Mouse (Mus musculus): ENCODE results near the gene Cntln.
A peak's percentile ranks its signal among the peaks of the same experiment; 100 is the strongest.

The Cntln gene

DNA sequence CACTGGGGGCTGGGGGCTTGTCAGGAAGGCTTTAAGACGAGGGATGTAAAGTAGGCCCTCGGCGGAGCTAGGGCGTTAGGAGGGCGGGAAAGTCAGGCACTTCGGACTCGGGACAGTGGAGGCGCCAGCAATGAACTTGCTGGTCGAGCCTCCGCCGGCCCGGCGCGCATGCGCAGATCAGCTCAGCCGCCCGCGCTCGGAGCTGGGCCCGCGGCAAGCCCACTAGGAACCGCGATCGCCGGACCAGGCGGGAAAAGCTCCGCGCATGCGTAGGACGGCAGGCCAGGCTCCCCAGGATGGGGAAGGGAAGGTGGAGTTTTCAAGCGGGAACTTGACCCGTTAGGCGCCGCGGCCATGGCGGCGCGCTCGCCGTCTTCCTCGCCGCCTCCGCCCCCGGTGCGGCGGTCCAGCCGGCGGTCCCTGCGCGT, at the start of gene Cntln:
Gene Cntln, plus strand, starts transcription at position 199 of the 428 bp plus-strand sequence.
- DNase-seq, result peak; percentile 97

DNA sequence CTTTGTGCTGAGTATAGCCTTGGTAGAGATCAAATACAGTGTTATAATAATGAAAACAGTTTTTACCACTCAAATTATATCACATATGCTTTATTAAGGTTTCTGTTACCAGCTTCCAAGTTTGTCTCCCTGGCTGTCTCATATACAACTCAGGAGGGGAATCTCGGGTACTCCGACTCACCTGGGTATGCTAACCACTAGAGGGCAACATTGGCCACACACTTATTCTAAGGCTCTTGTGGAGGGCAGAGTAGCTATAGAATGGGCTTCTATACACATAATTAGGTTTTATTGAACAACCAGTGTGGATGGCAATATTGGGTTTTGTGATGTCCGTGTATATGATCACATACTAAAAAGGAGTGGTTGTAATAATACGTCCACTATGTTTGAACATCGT, 47.1 kb upstream of the Cntln start:
- DNase-seq, result no peak

DNA sequence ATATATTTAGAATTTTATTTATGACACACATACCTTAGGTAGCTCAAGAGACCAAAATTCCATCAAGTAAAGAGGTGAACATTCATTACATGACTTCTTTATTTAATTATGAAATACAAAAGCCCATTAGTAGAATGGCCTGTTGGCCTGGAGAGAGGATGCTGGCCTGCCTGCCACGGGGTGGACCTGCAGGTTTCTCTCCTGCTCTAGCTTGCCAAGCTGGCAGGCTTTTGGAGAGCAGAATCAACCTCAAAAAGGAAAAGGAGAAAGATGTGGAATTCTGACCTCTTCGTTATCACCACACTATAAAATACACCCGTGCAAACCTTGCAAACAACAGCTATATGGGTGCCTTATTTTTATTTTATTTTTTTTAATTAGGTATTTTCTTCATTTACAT, 45.6 kb upstream of the Cntln start:
- no peak for DNase-seq

DNA sequence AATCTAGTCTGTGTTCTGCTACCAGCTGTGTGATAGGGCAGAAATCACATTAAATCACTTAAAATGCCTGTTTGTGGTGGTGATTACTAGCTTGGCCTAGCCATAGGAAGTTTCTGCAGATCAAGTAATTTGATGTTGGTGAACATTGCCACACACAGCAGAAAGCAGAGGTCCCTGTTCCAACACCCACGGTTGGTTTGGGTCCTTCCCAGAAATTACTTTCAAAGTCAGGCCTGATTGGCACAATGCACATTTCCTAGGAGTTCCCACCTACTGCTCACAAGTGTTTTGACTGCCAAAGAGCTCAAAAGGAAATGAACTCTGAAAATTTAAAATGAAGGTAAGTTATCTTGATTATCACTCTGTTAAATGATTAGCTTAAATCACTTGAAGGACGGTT, 44.6 kb upstream of the Cntln start:
- no peak for DNase-seq

DNA sequence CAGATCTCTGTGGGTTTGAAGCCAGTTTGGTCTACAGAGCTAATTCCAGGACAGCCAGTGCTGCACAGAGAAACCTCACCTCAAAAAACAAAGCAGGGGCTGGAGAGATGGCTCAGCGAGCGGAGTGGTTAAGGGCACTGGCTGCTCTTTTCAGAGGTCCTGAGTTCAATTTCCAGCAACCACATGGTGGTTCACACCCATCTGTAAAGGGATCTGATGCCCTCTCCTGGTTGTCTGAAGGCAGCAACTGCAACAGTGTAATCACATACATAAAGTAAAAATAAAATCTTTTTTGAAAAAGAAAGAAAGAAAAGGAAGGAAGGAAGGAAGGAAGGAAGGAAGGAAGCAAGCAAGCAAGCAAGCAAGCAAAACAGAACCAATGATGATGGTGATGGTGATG, 26.5 kb upstream of the Cntln start:
- DNase-seq, result no peak

DNA sequence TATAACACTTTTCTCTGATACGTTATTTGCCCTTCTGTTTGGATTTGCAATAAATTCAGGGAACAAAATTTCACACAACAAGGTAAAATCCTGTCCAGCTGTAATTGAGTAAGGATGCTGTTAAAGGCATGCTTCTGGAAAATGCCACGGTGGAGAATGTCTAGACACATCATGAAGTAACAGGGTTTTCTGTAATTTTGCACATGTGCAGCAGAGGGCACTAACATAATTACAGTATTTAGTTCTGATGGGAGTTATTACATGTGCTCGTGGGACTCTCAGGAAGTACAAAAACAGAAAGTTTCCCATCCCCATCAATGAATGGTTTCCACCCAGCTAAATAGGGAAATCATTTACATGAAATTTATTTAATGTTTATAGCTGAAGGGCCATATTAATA, 7.8 kb upstream of the Cntln start:
- DNase-seq, result no peak

DNA sequence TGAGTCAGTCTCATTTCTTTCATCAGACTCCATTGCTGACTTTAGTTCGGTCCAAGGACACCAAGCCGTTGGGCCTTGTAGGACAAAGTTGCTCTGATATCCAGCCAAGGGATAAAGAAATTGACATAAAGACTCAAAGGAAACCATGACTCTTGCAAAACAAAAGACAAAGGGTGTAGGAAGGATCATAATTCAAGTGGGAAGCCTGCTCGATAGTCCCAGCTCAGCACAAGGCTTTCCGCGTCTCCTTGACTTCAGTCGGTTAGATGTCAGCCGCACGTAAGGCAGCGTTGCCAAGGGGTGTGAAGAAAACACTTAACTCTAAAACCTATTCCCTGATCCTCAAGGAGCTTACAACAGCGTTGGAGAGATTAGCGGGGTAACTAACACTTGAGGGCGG, 463 bp upstream of the Cntln start:
- no peak for DNase-seq

DNA sequence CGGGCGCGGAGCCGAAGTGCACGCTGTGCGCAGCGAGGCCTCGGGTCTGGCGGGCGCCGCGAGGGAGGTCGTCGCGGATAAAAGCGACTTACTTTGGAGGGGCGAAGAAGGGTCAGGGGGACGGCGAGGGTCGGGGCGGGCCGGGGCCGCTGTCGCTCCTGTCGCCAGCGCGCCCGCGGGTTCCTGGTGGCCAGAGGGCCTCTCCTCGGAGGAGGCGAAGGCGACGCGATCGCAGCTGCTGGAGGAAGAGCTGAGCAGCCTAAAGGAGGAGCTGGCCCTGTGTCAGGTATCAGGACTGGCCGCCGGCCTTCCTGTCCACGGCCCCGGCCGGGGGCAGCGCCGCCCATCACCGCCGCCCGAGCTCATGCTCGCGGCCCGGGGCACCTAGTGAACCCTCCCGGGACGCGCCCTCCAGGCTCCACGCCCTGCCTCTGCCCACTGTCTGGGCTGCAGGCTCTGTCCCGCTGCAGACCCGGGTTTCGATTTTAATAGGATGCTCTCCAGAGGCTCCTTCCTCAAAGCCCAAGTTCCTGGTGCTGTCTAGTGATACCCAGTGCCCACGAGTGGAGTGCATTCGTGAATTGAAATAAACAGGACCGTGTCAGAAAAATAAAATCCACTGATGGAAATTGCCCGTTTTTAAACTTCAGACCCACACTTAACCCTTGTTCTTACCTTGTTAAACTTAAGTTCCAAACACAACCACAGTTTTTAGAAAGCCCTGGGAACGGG, 596 bp downstream of the Cntln start:
- DNase-seq, result peak; percentile 73

DNA sequence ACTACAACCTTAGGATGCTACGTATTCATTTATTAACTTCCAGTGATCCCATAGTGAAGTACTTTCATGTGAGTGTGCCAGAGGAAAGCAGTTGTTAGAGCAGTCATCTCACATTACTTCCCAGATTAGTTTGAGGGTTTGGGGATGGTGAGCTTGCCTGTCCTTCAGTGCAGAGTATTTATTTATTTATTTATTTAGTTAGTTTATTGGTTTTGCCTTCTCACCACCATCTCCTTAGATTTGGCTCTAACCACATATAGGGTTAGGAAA, 1.1 kb downstream of the Cntln start:
- no peak for DNase-seq

DNA sequence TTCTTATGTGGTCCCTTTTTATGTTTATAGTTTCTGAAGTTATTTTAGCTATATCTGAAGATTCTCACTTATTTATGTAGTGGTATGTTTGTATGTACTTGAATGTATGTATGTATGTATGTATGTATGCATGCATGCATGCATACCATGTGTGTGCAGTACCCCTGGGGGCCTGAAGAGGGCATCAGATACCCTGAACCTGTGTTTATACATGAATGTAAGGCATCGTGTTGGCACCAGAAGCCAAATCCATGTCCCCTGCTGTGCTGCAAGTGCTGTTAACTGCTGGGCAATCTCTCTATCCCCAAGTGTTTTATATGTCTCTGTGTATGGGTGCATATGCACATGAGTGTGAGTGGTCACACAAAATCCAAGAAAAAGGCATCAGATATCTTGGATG, 34.3 kb downstream of the Cntln start:
- DNase-seq, result no peak

DNA sequence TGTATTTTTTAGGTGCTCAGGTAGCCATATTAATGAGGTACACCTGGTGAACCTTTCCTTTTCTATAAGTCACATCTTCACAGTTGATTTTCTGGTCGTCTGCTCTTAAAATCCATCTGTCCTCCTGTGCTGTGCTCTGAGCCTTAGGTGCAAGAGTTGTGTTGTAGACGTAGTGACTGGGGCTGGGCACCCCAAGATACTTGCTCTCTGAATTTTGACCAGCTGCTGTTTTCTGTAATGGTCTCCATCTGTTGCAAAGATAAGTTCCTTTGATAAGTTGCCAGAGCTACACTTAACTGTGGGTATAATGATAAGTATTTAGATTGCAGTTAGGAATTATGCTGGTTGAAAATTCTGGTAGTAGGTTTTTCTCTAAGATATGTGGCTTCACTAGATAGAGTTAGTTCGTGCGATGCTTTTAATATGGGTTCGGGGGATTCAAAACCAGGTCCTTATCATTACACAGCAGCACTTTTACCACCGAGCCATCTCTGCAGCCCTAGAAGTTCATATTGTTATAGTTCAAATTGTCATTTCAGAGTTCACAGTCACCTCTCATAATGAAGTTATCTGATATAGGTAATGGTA, 50.3 kb downstream of the Cntln start:
- no peak for DNase-seq

DNA sequence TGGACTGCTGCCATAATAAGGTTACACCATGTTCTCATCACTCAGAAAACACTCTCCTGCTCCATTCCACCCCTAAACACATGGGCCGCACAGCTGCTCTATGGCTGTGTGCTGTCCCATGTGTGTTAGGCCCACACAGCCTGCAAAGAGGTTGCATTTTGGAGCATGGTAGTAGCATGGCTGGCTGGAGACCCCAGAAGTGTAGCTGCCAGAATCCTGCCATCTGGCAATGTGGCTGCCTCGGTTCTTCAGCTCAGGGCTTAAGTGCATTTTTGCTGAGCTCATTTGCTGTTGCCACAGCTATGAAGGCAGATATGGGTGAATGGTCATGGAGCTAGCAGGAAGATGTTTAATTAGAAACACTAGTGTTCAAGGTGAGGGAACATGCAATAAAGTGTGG, 58.0 kb downstream of the Cntln start:
- no peak for DNase-seq

DNA sequence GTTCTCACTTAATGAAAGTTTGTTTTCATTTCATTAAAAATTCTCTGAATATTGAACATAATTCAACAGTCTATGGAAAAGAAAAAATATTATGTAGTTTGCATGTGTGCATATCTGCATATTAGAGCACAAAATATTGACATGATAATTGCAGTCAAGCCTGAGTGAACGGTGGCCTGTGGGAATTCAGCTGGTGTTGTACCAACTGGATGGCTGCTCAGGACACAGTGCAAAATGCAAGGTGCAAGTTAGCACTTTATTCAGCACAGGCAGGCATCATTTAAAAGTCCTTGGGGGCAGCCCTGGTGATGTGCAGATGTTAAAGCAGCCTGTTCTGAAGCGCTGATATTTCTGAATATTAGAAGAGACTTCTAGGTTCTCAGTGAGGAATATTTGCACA, 58.5 kb downstream of the Cntln start:
- no peak for DNase-seq

DNA sequence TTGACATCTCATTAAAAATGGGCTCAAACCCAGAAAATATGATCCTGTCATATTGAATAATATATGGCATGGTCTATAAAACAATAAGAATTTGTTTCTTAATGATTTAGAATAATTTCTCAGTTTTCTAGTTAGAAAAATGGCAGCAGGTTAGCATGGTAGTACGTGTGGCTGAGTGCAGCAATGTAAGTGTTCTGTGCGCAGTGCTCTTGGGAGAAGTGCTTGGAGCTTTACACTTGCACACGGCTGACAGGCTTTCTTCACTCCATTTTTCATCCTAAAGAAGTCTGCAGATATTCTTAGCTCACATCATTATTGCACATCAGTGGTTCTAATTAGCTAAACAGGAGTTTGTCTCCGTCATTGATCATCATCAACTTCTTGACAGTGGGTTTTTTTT, 60.0 kb downstream of the Cntln start:
- DNase-seq, result no peak

DNA sequence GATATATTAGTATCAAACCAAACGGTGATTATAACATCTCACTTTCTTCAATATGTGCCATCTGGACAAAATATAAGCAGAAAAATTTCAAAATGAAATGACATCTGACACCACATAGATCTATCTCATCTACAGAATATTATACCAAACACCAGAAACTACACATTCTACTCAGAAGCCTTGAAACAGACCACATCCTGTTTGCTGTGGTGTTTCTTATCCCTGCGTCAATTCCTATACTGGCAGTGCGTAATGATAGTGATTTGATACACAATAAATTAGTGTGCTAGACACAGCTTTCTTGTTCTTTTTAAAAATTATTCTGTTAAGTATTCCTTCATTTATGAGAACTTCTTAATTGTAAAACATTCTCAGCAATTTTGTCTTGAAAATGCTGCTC, 62.3 kb downstream of the Cntln start:
- DNase-seq, result no peak

DNA sequence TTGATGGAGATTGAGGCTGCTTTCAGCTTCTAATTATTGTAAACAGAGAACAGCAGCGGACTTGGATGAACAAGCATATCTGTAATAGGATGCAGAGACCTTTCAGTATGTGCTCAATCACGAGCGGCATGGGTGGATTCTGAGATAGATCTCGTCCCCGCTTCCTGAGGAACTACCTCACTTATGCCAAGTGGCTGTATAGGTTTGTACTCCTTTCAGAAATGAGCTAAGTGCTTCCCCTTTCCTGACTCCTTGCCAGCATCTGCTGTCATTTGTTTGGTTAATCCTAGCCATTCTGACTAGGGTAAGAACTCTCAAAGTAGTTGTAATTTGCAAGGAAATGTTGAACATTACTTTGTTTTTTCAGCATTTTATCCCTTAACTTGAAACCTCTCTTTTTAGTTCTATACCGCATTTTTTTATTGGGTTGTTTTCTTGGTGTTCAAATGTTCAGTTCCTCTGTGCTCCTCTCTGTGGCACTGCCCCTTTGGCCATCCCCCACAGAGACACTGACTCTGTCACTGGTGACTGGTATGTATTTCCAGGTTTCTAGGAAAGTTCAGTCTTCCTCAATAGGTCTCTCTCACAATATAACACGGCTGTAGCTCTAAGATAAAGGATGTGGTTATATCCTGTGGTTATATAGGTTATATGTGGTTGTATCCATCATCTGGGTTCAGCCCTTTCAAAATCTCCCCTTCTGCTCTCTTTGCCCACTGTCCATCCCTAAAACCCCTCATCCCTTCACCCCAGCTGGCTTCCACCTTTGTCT, 93.0 kb downstream of the Cntln start:
- DNase-seq, result no peak

DNA sequence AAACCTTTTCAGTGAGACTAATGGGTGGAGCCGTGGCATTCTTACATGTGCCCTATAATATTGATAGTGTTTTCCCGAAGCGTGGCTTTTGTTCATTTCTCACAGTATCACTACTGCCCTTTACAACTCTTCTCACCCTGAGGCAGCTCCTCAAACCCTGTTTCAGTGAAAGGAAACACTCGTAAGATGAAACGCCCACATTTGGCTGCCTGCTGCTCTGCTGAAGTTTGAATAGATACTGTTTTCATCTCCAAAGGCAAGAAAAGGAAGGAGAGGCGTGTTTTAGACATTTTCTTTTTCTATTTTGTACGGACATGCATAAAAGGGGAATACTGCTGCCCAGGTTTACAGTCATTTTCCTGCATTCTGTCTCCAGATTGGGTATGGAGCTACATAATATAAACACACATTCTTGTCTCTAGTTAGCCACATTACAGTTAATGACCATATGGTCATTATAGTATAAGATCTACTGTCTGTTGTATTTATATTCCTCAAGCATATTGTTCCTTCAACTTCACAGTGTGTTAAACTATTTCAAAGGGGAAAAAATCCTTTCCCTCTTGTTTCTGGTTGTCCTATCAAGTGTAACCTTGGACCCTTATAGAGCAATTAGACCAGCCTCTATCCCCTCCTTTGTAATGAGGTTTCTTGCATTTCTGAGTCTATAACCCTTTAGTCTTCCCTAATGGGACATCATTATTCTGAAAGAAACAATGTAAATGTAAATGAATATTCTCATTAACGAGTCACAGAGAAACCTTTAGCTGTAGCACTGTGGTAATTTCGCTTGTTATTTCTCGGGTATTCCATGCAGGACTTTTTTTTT, 111.6 kb downstream of the Cntln start:
- DNase-seq, result no peak

DNA sequence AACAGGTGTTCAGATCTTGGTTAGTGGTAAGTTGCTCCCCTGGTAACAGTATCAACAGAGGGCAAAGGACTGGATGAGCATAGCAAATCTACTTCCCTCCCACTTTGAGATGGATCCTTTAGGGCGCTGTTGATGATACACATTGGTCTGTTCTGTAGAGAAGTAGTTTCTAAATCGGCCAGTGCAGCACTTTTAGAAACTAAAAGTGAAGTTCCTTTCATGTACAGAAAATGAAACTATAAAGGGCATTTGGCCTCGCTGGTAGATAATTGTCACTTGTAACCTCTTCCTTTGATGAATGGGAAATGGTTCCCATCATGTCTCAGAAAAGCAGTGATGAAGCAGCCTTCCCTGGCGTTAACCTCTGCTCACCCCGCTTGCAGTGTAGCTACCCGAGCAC, 121.5 kb downstream of the Cntln start:
- no peak for DNase-seq

DNA sequence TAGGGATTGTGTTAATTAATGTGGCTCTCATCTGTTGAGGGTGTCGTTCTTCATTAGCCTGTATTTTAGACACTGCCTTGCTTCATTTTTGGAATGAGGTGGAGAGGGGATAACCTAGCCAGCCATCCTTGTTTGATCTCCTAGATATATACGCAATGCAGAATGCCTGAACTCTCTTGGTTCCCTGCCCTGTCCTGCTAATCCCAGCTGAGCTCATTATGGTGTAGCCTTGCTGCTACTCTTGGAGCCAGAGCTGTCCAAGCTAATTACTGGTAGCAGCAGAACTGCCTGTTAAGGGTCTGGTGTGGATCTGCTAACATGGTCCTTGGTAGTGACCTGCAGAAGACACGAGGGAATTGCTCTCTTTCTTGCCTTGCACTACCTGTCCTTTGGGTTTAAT, 122.7 kb downstream of the Cntln start:
- DNase-seq, result peak; percentile 13

DNA sequence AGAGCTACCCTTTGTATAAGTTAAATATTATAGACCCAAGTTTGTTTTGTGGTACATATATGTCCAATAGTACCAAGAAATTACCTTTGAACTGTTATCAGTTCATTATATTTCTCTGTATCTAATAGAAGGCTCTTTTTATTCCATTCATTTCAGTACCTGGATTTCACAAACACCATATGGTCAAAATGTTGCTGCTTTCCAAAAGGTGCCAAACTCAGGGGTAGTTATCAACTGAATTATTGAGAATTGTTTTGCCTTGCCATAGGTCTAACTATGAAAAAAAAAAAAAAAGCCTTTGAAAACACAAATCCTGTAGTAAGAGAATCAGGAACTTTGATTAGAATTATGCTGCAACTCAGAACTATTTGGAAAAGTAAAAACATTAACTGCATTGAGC, 126.7 kb downstream of the Cntln start:
- DNase-seq, result no peak

DNA sequence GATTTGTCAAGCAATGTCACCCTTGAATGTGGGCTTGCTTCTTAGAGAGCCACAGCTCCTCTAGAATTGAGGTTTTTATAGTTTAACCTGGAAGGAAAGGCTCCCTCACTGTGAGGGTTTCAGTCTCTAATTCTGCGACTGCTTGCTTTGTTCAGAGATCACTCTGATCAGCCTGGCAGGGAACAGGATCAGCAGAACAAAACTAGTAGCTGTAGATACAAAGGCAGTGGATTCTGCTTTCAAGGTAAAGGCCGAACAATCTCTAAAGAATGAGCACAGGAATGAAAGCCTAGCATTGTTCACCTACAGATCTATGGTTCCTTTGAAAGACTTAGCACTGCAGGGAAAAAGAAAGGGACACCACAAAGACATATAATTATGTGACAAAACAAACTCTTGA, 161.6 kb downstream of the Cntln start:
- DNase-seq, result no peak

DNA sequence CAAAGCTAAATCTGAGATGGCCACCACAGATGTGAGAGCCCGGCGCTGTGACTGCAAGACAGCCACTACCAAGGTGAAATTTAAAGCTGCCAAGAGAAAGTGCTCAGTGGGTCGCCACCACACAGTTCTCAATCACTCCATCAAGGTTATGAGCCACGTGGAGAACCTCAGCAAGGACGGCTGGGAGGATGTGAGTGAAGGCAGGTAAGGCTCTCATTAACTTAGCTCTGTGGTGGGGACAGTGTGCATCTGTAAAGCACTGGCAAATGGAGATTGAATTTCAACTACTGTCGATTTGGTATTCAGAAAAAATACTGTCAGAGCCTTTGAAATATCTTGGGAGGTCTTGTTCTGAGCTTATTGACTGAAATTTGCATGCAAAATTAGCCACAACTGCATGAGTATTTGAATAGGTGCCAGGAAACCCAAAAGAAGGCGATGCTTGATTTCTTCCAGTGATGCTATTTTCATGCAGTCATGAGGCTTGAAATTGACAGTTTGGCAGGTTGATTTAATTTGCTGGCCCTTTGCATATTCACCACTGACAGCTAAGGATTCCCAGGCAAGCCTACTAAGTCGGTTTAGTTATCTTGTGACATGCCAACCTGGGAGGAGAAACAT, 165.9 kb downstream of the Cntln start:
- no peak for DNase-seq

DNA sequence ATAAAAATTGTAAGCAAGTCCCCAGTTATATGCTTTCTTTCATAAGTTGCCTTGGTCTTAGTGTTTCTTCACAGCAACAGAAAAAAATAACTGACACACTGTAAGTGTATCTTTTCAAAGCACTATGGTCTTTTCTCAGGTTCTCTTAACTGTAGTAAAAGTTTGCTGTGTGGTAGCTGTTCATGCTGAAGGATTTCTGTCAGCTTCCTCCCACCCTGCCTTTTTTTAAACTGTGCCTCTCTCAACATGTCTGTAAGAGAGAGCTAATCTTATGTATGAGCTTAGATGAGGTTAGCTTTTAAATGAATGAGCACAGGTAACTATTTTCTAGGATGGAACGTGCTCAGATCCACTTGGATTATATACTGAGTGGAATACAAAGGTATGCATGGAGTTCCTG, 170.5 kb downstream of the Cntln start:
- no peak for DNase-seq

Data from cerebellum, adult 11-12 months (tissue).